Mouse (Mus musculus): ENCODE measurements around the gene Hs3st4. TPM values are rescaled to one million over a fixed set of nuclear protein-coding genes. Genes with fewer than 3 reads are reported as not detected.
A peak's percentile ranks its signal among the peaks of the same experiment; 100 is the strongest.

The Hs3st4 gene
- 10.5 and 13.4 TPM in 2 replicates for polyA plus RNA-seq (2015; fragmentation: Nextera tagmentation; extraction: Ambion mirVana)

DNA sequence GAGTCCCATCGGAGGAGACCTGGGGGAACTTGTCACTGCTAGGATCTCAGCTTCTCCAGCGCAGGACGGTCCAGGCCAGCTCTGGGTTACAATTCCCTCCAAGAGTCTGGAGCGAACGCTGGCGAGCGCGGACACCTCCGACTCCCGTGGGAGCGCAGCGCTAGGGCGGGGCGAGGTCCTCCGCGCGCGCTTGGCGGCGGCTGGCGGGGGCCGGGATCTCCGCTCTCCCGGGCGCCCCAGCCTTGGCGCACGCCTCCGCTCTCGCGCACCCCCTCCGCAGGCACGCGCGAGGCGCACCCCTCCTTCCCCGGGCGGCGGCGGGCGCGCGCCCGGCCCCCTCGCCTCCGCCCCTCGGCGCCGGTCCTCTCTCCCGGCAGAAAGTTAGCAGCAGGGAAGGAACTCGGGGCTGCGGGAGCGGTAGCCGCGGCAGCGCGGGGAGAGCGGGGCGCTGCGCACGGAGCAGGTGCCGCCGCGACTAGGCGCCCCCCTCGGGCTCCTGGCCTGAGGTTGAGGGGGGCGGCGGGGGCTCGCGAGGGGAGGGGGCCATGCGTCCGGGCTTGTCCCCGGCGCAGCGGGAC, at the start of gene Hs3st4:
Hs3st4 (plus strand) TSS at position 409 of the 578 bp plus-strand sequence.
- 1% methylated on average over 58 of the region's 74 CpGs for WGBS
- Histone ChIP-seq H3K4me3 (peak within 1 kb of the TSS; percentile 70), H3K9ac (replicated peaks) (peak within 1 kb of the TSS; percentile 55), H3K9me3 (no peaks in the 10 kb centered on the region), H3K4me2 (replicated peaks) (peak within 1 kb of the TSS; percentile 94), H3K27ac (replicated peaks) (peak within 1 kb of the TSS; percentile 33), H3K4me1 (peaks cover 13% of the 10 kb centered on the region), H3K36me3 (no peaks in the 10 kb centered on the region), H3K27me3 (peaks cover 51% of the 10 kb centered on the region)
- ATAC-seq (replicated peaks): peak; percentile 61

DNA sequence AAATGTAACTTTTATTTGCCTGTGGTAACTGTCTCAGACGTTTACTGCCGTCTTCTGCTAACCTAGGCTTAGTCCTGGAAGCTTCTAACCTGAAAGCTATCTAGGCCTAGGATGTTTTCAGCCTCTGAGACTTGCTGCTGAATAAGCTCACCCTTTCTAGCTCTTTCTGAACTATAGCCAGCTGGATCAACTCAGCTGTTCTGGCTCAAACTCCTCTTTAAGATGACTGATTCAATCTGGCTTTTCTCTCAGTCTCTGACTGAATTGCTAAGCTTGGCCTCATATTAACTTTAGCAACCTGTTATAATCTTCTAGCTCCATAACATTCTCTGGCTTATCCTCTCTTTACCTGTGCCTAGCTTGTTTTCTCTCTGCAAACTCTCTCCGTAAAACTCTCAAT, 35.8 kb upstream of the Hs3st4 start:
- Histone ChIP-seq H3K4me1 (no peaks in the 10 kb centered on the region), H3K27me3 (no peaks in the 10 kb centered on the region), H3K9ac (replicated peaks) (no peak overlapping the region), H3K4me2 (replicated peaks) (no peak overlapping the region), H3K9me3 (no peaks in the 10 kb centered on the region), H3K36me3 (no peaks in the 10 kb centered on the region), H3K4me3 (no peak overlapping the region), H3K27ac (replicated peaks) (no peak overlapping the region)
- no peak for ATAC-seq (replicated peaks)
- WGBS: 85% methylated on average over 3 of the region's 3 CpGs

DNA sequence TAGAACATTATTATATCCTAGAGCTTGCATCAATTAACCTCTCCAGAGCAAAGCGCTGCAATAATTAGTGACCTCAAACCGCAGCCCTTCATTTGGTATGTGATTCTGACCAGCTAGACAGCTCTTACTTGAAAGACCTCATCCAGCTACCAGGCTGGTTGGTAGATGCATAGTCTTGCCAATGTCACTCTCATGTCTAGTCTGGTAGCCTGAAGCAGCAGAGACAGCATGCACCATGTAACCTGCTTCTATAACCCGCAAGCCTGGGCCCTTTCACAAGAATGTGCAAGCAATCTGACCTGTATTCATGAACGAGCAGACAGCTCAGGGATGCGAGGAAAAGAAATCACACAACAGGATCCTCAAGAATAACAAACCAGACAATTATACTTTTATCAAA, 19.6 kb upstream of the Hs3st4 start:
- Histone ChIP-seq H3K9ac (replicated peaks) (no peak overlapping the region), H3K27ac (replicated peaks) (no peak overlapping the region), H3K4me2 (replicated peaks) (no peak overlapping the region), H3K4me1 (no peaks in the 10 kb centered on the region), H3K36me3 (no peaks in the 10 kb centered on the region), H3K4me3 (no peak overlapping the region), H3K9me3 (no peaks in the 10 kb centered on the region), H3K27me3 (no peaks in the 10 kb centered on the region)
- WGBS: 78% methylated on average over 5 of the region's 5 CpGs
- no peak for ATAC-seq (replicated peaks)

DNA sequence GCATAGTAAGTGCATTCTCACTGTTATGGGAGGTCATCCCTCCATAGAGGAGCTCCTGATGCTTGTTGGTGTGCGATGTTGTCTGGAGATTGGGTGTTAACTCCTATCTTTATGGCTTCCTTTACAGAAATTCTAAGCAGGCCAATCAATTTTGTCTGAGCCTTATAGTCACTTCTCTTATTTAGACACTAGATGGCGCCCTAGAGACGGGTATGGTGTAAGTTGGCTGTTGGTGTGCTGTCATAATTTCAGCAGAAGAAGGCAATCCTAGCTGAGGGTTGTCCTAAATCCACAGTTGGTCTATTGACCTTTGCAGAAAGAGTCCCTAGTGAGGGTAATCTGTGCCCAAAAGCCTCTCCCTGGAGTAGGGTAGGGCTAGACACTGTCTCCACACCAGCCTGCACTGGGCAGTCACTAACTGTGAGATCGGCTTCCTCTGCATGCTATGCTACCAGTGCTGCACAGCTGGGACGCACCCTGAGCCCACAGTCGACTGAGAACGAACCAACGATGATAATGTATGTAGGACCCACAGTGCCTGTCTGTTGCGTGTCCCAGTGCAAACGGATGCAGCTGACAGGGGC, 18.0 kb upstream of the Hs3st4 start:
- Histone ChIP-seq H3K9me3 (no peaks in the 10 kb centered on the region), H3K27me3 (no peaks in the 10 kb centered on the region)
- WGBS: 55% methylated on average over 10 of the region's 10 CpGs

DNA sequence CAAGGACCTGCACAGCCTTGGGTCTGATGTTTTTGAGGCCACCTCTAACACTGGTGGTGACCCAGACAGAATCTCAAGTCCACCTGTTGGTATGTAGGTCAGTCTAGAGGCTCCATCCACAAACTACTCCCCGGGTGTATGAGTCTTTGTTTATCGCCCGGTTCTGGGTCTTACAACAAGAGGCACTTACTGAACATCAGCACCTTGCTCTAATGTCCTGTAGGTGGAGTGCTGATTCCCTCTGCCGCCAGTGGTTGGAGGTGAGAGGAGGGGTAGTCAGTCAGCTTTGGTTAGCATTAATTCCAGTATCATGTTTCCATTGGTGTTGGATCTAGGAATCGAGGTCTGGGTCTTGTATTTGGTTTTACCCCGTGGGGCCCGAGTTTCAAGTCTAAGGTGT, 17.2 kb upstream of the Hs3st4 start:
- ATAC-seq (replicated peaks): no peak
- no peaks in the 10 kb centered on the region for H3K4me1 ChIP-seq
- H3K27me3 ChIP-seq: no peaks in the 10 kb centered on the region
- no peak overlapping the region for H3K27ac ChIP-seq (replicated peaks)
- no peak overlapping the region for H3K4me3 ChIP-seq
- H3K9me3 ChIP-seq: no peaks in the 10 kb centered on the region
- H3K4me2 ChIP-seq (replicated peaks): no peak overlapping the region
- H3K36me3 ChIP-seq: no peaks in the 10 kb centered on the region
- 72% methylated on average over 7 of the region's 7 CpGs for WGBS
- no peak overlapping the region for H3K9ac ChIP-seq (replicated peaks)

More for the DNA sequence above, 18.0 kb upstream of the Hs3st4 start:
- Histone ChIP-seq H3K36me3 (no peaks in the 10 kb centered on the region), H3K4me1 (no peaks in the 10 kb centered on the region), H3K9ac (replicated peaks) (no peak overlapping the region), H3K4me2 (replicated peaks) (no peak overlapping the region), H3K27ac (replicated peaks) (no peak overlapping the region), H3K4me3 (no peak overlapping the region)
- ATAC-seq (replicated peaks): no peak

DNA sequence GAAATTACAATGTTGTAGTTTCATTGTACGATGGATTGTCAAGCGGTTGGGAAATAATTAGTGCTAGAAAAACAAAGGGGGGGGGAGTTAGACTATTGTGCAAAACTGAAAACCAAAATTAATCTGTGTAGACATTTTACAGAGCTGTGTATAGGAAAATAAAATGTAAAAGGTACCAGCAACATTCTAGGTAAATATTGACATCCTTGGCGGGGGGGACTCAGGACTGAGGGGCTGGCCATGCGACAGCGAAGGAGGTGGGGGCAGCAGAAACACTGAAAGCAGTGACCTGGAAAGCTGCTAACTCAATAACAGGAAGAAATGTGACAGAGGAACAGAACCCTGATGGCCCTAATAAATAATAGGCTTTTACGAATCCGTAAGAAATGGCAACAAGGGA, 7.2 kb upstream of the Hs3st4 start:
- H3K4me2 ChIP-seq (replicated peaks): no peak overlapping the region
- H3K4me1 ChIP-seq: no peaks in the 10 kb centered on the region
- H3K27me3 ChIP-seq: peaks cover under 1% of the 10 kb centered on the region
- H3K9ac ChIP-seq (replicated peaks): no peak overlapping the region
- no peak overlapping the region for H3K27ac ChIP-seq (replicated peaks)
- H3K4me3 ChIP-seq: no peak overlapping the region
- H3K9me3 ChIP-seq: no peaks in the 10 kb centered on the region
- H3K36me3 ChIP-seq: no peaks in the 10 kb centered on the region
- WGBS: 45% methylated on average over 7 of the region's 7 CpGs
- ATAC-seq (replicated peaks): no peak

DNA sequence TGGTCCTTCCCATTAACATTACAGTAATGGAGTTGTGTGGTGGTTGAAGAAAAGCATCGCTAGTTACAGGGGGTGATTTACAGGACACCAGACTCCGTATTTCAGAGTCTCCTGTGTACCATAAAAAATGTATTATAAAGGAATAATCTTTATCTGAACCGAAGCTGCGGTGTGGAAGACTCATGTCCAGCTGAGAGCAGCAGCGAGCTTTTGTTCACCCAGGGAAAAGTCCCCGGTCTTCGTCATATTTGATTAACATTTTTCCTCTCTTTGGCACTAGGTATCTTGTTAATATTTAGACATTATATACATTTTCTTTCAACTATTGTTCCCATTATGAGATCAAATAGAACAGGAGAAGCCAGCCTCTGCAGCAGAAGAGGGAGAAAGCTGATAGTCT, 1.2 kb upstream of the Hs3st4 start:
- Histone ChIP-seq H3K4me1 (peaks cover 13% of the 10 kb centered on the region), H3K9ac (replicated peaks) (0 out of 2 replicates have a peak overlapping the region, but pooled peaks have one; percentile 13), H3K4me2 (replicated peaks) (peak overlapping the region; percentile 94), H3K27me3 (peaks cover 51% of the 10 kb centered on the region), H3K9me3 (no peaks in the 10 kb centered on the region), H3K4me3 (peak overlapping the region; percentile 70), H3K36me3 (no peaks in the 10 kb centered on the region), H3K27ac (replicated peaks) (no peak overlapping the region)
- no peak for ATAC-seq (replicated peaks)
- 24% methylated on average over 7 of the region's 7 CpGs for WGBS

DNA sequence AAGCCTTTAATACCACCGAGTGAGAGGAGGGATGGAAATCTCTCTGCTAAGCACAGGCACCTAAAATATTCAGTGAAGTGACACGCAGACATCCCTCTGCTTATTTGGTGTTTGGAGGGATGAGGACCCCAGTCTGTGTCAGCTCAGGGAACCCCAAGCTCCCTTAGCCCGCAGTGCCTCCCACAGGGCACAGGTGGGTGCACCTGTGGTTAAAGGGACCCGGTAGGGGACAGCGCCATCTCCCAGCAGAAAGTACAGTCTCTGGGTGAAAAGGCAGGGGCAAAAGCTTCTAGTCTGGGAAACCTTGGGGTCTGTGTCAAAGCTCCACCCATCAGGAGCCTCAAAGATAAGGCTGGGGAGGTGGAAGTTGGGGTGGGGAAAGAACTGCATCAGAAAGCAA, 659 bp upstream of the Hs3st4 start:
- ATAC-seq (replicated peaks): no peak

DNA sequence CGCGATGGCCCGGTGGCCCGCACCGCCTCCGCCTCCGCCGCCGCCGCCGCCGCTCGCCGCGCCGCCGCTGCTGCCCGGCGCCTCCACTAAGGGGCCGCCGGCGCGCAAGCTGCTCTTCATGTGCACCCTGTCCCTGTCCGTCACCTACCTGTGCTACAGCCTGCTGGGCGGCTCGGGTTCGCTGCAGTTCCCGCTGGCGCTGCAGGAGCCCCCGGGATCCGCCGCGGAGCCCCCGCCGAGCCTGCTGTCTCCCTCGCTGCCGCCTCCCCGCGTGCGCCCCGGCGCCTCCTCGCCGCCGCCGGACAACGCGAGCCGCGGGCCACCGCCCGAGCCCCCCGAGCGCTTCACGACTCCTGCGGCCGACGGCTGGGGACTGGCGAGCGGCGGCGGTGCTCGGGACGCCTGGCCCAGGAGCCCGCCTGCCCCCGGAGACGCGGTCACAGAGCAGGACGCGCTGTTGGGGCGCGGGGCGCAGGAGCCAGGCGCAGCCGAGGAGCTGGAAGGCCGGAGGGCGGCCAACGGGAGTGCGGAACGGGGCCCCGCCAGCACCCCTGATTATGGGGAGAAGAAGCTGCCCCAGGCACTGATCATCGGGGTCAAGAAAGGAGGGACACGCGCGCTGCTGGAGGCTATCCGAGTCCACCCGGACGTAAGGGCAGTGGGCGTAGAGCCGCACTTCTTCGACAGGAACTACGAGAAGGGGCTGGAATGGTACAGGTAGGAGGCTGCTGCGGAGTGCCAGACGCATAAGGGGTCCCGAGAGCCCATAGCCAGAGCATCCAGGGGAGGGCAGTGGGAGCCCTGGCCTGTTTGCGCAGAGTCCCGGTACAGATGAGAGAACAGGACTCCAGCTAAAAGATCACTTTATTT, 743 bp downstream of the Hs3st4 start:
- Histone ChIP-seq H3K27me3 (peaks cover 51% of the 10 kb centered on the region), H3K4me3 (peak overlapping the region; percentile 70), H3K4me2 (replicated peaks) (peak overlapping the region; percentile 94), H3K9me3 (no peaks in the 10 kb centered on the region), H3K27ac (replicated peaks) (peak overlapping the region; percentile 33), H3K36me3 (no peaks in the 10 kb centered on the region), H3K4me1 (peaks cover 13% of the 10 kb centered on the region), H3K9ac (replicated peaks) (peak overlapping the region; percentile 55)
- WGBS: under 1% methylated on average over 89 of the region's 97 CpGs
- peak; percentile 59 for ATAC-seq (replicated peaks)

More for the DNA sequence above, 659 bp upstream of the Hs3st4 start:
- Histone ChIP-seq H3K4me3 (peak overlapping the region; percentile 70), H3K27me3 (peaks cover 51% of the 10 kb centered on the region), H3K9ac (replicated peaks) (no peak overlapping the region; the same call in 1 of the 2 replicates), H3K4me1 (peaks cover 13% of the 10 kb centered on the region), H3K36me3 (no peaks in the 10 kb centered on the region), H3K9me3 (no peaks in the 10 kb centered on the region), H3K27ac (replicated peaks) (no peak overlapping the region), H3K4me2 (replicated peaks) (peak overlapping the region; percentile 94)
- 2% methylated on average over 5 of the region's 5 CpGs for WGBS

DNA sequence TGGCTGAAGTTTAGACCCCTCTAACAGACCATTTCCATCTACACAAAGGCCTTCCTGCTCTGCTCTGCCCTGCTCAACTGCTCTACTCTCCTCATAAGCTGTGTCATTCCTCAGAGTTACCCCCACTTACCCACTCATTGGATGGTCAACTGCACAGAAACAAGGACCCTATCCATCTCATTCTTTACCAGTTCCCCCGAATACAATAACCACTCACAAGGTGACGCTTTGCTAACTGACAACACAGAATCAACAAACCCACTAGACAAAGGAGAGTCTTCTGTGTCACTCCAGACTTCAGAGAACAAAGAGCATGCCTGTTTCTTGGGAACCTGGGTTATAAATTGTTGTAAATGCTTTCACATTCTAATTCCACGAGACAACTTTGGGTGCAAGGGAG, 9.5 kb downstream of the Hs3st4 start:
- Histone ChIP-seq H3K9me3 (no peaks in the 10 kb centered on the region), H3K36me3 (no peaks in the 10 kb centered on the region), H3K4me2 (replicated peaks) (no peak overlapping the region), H3K27me3 (no peaks in the 10 kb centered on the region), H3K27ac (replicated peaks) (no peak overlapping the region), H3K9ac (replicated peaks) (no peak overlapping the region), H3K4me3 (no peak overlapping the region), H3K4me1 (no peaks in the 10 kb centered on the region)
- no peak for ATAC-seq (replicated peaks)
- WGBS: 61% methylated on average over 3 of the region's 3 CpGs

DNA sequence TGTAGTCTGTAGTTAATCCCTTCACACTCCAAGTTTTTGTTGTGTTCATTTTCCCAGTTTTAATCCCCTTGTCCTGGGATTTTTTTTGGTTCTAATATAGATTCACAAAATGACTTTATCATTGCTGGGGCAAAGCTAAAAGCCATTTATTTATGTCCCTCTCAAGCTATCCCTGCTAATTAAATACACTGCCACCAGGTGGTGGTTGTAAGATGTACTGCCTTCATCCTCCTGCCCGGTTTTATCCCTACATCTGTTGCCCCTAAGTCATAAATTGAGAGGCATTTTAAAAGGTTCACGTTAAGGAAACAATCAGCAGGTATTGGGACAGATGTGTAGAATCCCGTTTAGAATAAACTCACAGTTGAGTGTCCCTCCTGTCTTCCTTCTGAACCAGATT, 14.6 kb downstream of the Hs3st4 start:
- no peak overlapping the region for H3K27ac ChIP-seq (replicated peaks)
- H3K4me1 ChIP-seq: no peaks in the 10 kb centered on the region
- WGBS: 48% methylated on average over 3 of the region's 3 CpGs
- ATAC-seq (replicated peaks): no peak
- H3K9me3 ChIP-seq: no peaks in the 10 kb centered on the region
- no peak overlapping the region for H3K9ac ChIP-seq (replicated peaks)
- no peaks in the 10 kb centered on the region for H3K27me3 ChIP-seq
- no peak overlapping the region for H3K4me2 ChIP-seq (replicated peaks)
- no peak overlapping the region for H3K4me3 ChIP-seq
- H3K36me3 ChIP-seq: no peaks in the 10 kb centered on the region

DNA sequence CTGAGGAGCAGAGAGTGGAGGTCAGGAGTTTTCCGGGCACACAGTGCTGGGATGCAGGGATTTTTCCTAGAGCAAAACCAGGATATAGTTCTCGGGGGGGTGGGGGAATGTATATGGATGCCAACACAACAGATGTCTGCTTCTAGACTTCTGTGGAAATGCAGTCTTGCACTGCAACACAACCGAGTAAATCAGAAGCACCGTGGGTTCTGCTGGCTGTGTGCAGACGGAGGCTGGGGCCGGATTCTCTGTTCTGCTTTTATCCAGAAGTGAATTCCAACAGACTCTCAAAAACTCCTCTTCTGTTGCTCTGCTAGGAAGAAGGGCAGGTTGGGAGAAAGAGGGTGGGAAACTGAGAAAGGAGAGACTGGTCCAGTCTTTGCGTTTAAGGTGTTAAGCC, 15.9 kb downstream of the Hs3st4 start:
- no peak overlapping the region for H3K9ac ChIP-seq (replicated peaks)
- H3K27me3 ChIP-seq: no peaks in the 10 kb centered on the region
- H3K4me3 ChIP-seq: no peak overlapping the region
- H3K36me3 ChIP-seq: no peaks in the 10 kb centered on the region
- H3K4me2 ChIP-seq (replicated peaks): no peak overlapping the region
- WGBS: 66% methylated on average over 7 of the region's 7 CpGs
- H3K9me3 ChIP-seq: no peaks in the 10 kb centered on the region
- peak overlapping the region; percentile 19; the same call in 1 of the 2 replicates for H3K27ac ChIP-seq (replicated peaks)
- no peaks in the 10 kb centered on the region for H3K4me1 ChIP-seq
- no peak for ATAC-seq (replicated peaks)

All from forebrain, embryonic 15.5 days (tissue).